Mouse (Mus musculus) liver, adult 2 months (tissue): ENCODE data around the gene Zbtb7b.

Experiments
- CTCF ChIP-seq: fragments of 200-500 bp; IDR thresholded peaks from 2 replicates; pipeline ENCODE4 v1.5.1; 2011; ENCODE audit warnings: low read depth, low read length, control low read depth
- POLR2A ChIP-seq: fragments of 200-500 bp; IDR thresholded peaks from 2 replicates; pipeline ENCODE4 v1.6.1; 2011; ENCODE audit warnings: low read length, control low read depth; ENCODE audit not compliant: insufficient read depth; ENCODE audit errors: extremely low read depth

DNA sequence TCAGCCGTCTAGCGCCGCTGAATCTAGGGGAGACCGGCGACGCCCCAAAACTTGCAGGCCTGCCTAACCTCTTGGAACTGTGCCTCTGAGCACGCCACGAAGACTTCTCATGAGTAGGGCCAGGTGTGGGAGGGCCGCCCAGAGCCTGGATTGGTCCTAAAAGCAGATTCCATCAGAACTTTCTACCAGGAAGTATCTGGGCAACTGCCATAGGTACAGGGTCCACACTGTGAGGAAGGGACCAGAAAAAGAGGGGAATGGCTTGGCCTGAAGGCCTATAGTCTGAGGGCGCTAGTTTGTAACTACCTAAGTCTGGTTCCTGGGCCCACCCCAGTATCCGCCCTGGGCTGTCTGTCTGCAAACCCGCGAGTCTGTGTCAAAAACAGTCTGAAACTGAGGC, 63.0 kb downstream of the Zbtb7b start:
- TF ChIP-seq POLR2A, result no peak
- TF ChIP-seq CTCF, result no peak
